Mouse (Mus musculus): ENCODE data around the gene Efhc1. TPM values are rescaled to one million over a fixed set of nuclear protein-coding genes. Genes with fewer than 3 reads are reported as not detected.

The Efhc1 gene
- polyA plus RNA-seq, 1 experiment from 2014 or later: 0.58 TPM

DNA sequence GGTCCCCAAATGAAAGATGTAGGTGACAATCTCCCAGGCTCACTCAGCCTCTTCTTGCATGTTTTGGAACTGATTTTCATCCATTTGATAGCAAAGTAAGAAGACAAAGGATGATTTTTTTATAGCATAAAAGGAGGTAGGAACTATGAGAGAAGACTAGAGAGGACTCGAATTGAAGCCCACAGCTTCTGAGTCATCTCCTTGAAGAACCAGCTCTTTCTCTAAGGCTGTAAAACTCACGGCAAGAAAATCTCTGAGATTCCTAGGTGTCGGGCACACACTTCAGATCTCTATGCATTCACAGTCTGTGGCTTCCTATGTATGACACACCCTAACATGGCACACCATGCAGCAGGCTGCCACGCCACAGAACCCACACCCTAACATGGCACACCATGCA, 77.6 kb downstream of the Efhc1 start:
- no peaks in the 10 kb centered on the region for H3K27me3 ChIP-seq (replicated peaks; ENCODE audit: control insufficient read depth, insufficient read depth, low read length)
- no peak for DNase-seq (ENCODE audit: low spot score)
- no peak overlapping the region for H3K4me2 ChIP-seq
- WGBS: 92% methylated on average over 4 of the region's 4 CpGs
- H3K9ac ChIP-seq (ENCODE audit: low read depth, low read length): no peak overlapping the region
- H3K4me3 ChIP-seq (ENCODE audit: low read depth, low read length): no peak overlapping the region
- H3K36me3 ChIP-seq (ENCODE audit: control insufficient read depth, insufficient read depth, low read length): no peaks in the 10 kb centered on the region
- peaks cover 3% of the 10 kb centered on the region; the same call in 1 of the 2 replicates for H3K4me1 ChIP-seq (replicated peaks; ENCODE audit: control insufficient read depth, insufficient read depth, low read length)
- no peak for ATAC-seq (replicated peaks; ENCODE audit: low FRiP score)
- H3K27ac ChIP-seq (ENCODE audit: low read depth, low read length): no peak overlapping the region
- H3K9me3 ChIP-seq (ENCODE audit: control insufficient read depth, low read length): no peaks in the 10 kb centered on the region

DNA sequence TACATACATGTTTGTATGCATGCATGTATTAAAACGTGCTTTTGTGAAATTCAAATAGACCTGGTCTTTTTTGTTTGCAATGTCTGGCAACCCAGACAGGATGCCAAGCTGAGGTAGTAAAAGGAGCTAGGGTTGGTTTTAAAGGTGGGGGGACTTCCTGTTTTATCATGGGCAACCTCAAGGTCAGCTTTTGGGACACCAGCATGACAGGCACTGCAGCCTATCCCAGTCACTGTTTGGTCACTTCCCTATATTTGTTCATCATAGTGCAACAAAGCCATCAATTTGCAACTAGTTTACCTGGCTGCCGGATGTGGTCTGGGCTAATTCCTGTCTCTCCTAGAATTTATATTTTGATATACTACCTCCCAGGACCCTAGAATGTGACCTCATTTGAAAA, 80.2 kb downstream of the Efhc1 start:
- Histone ChIP-seq H3K4me3 (ENCODE audit: low read depth, low read length) (no peak overlapping the region), H3K36me3 (ENCODE audit: control insufficient read depth, insufficient read depth, low read length) (no peaks in the 10 kb centered on the region), H3K9ac (ENCODE audit: low read depth, low read length) (no peak overlapping the region), H3K9me3 (ENCODE audit: control insufficient read depth, low read length) (no peaks in the 10 kb centered on the region), H3K4me2 (no peak overlapping the region), H3K4me1 (replicated peaks; ENCODE audit: control insufficient read depth, insufficient read depth, low read length) (no peaks in the 10 kb centered on the region), H3K27ac (ENCODE audit: low read depth, low read length) (no peak overlapping the region), H3K27me3 (replicated peaks; ENCODE audit: control insufficient read depth, insufficient read depth, low read length) (no peaks in the 10 kb centered on the region)
- ATAC-seq (replicated peaks; ENCODE audit: low FRiP score): no peak
- WGBS: 84% methylated on average over 2 of the region's 2 CpGs
- no peak for DNase-seq (ENCODE audit: low spot score)

DNA sequence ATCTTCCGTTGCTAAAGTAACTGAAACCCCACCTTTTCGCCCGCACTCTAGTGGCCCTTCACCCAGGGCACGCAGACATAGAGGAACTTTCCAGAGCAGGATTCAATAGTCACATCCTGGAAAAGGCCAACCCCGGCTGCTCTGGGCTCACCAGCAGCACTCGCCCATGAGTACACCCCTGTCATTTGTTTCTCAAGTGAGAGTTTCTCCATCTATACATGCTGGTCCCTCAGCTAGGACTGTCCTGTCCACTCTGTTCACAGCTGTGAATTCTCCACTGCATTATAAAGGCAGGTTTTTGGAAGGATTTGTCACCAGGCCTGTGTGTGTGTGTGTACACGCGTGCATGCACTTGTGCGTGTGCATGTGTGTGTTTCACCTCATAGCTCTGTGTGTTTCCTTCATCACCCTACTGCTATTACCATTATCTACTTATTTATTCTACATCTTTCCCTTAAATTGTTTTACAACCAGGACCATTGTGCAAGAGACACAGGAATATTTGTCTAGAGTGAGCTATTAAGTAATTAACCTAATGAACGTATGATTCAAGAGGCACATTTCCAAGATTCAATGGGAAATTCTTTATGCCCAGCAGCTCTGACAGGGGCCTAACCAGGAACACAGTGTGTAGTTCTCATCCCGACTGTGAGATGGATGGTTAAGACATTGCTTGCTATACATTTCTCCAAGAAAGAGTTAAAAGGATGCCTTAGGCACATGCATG, 81.8 kb downstream of the Efhc1 start:
- 85% methylated on average over 11 of the region's 11 CpGs for WGBS
- H3K9ac ChIP-seq (ENCODE audit: low read depth, low read length): no peak overlapping the region
- no peaks in the 10 kb centered on the region for H3K36me3 ChIP-seq (ENCODE audit: control insufficient read depth, insufficient read depth, low read length)
- DNase-seq (ENCODE audit: low spot score): no peak
- no peaks in the 10 kb centered on the region for H3K4me1 ChIP-seq (replicated peaks; ENCODE audit: control insufficient read depth, insufficient read depth, low read length)
- H3K9me3 ChIP-seq (ENCODE audit: control insufficient read depth, low read length): no peaks in the 10 kb centered on the region
- H3K27ac ChIP-seq (ENCODE audit: low read depth, low read length): no peak overlapping the region
- H3K27me3 ChIP-seq (replicated peaks; ENCODE audit: control insufficient read depth, insufficient read depth, low read length): no peaks in the 10 kb centered on the region
- no peak for ATAC-seq (replicated peaks; ENCODE audit: low FRiP score)
- no peak overlapping the region for H3K4me3 ChIP-seq (ENCODE audit: low read depth, low read length)
- no peak overlapping the region for H3K4me2 ChIP-seq

DNA sequence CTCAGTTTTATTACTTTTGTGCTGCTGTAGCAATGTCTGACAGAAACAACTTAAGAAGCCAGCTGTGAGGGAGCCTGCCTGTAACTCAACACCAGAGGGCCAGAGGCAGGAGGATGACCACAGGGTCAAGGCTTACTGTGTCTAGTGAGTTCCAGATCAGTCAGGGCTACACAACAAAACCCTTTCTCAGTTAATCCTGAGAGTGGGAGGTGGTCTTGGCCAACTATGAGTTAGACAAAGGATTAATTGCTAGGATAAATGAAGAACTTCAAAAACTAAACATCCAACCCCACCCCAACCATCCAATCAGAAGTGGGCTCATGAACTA, 82.3 kb downstream of the Efhc1 start:
- ATAC-seq (replicated peaks; ENCODE audit: low FRiP score) (no peak), DNase-seq (ENCODE audit: low spot score) (no peak)
- no peaks in the 10 kb centered on the region for H3K27me3 ChIP-seq (replicated peaks; ENCODE audit: control insufficient read depth, insufficient read depth, low read length)
- H3K9ac ChIP-seq (ENCODE audit: low read depth, low read length): no peak overlapping the region
- no peaks in the 10 kb centered on the region for H3K36me3 ChIP-seq (ENCODE audit: control insufficient read depth, insufficient read depth, low read length)
- H3K9me3 ChIP-seq (ENCODE audit: control insufficient read depth, low read length): no peaks in the 10 kb centered on the region
- no peaks in the 10 kb centered on the region for H3K4me1 ChIP-seq (replicated peaks; ENCODE audit: control insufficient read depth, insufficient read depth, low read length)
- H3K4me2 ChIP-seq: no peak overlapping the region
- no peak overlapping the region for H3K4me3 ChIP-seq (ENCODE audit: low read depth, low read length)
- no peak overlapping the region for H3K27ac ChIP-seq (ENCODE audit: low read depth, low read length)

DNA sequence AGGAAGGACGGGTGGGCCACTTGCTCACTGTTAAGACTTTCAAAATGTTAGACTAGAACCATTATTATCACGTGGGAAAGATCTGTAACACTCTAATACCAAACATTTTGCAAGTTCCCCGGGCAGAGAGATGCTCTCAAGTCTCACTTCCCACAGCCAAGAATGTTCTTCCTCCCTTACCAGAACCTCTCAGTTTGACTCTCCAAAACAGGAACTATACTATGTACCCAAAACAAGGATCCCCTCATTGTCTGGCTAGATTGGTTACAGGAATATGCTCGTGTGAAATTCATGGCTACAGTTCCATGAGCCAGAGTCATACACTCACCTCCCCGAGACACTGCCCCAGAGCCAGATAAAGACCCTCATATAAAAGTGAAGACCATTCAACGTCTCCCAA, 84.5 kb downstream of the Efhc1 start:
- DNase-seq (ENCODE audit: low spot score) (no peak), ATAC-seq (replicated peaks; ENCODE audit: low FRiP score) (no peak)
- Histone ChIP-seq H3K4me2 (no peak overlapping the region), H3K4me3 (ENCODE audit: low read depth, low read length) (no peak overlapping the region), H3K27me3 (replicated peaks; ENCODE audit: control insufficient read depth, insufficient read depth, low read length) (no peaks in the 10 kb centered on the region), H3K27ac (ENCODE audit: low read depth, low read length) (no peak overlapping the region), H3K9ac (ENCODE audit: low read depth, low read length) (no peak overlapping the region), H3K36me3 (ENCODE audit: control insufficient read depth, insufficient read depth, low read length) (no peaks in the 10 kb centered on the region), H3K4me1 (replicated peaks; ENCODE audit: control insufficient read depth, insufficient read depth, low read length) (no peaks in the 10 kb centered on the region), H3K9me3 (ENCODE audit: control insufficient read depth, low read length) (no peaks in the 10 kb centered on the region)
- 61% methylated on average over 6 of the region's 6 CpGs for WGBS

DNA sequence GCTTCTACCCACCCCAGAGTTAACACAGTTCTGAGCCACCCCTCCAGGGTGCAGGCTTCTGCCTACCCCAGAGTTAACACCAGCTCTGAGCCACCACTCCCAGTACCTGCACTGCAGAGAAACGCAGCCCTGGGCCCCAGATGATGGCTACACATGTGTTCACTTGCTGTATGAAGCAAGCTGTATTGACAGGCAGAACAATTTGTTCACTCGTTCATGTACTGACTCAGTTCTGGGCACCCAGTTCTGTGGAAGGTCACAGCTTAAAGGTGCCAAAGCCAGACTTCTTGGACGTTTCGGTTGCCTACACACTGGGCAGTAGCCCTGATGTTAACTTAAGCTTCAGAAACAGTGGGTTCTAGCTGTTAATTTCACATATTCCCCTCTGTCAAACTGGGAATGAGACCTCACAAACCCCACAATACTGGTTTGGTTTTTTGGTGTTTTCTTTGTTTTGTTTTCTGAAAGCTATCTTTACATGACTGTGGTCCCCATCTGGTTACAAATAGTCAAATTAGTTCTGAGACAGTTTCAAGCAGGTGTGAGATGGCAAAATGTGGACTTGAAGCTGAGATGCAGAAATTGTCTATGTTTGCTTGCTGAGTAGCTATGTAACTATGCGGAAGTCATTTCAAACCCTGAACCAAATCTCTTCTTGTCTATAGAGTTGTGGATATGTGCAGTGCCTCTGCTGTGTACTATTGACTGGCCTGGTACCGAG, 86.6 kb downstream of the Efhc1 start:
- Histone ChIP-seq H3K9me3 (ENCODE audit: control insufficient read depth, low read length) (no peaks in the 10 kb centered on the region), H3K4me3 (ENCODE audit: low read depth, low read length) (no peak overlapping the region), H3K27me3 (replicated peaks; ENCODE audit: control insufficient read depth, insufficient read depth, low read length) (no peaks in the 10 kb centered on the region), H3K4me2 (no peak overlapping the region), H3K27ac (ENCODE audit: low read depth, low read length) (no peak overlapping the region), H3K9ac (ENCODE audit: low read depth, low read length) (no peak overlapping the region), H3K4me1 (replicated peaks; ENCODE audit: control insufficient read depth, insufficient read depth, low read length) (no peaks in the 10 kb centered on the region), H3K36me3 (ENCODE audit: control insufficient read depth, insufficient read depth, low read length) (no peaks in the 10 kb centered on the region)
- ATAC-seq (replicated peaks; ENCODE audit: low FRiP score) (no peak), DNase-seq (ENCODE audit: low spot score) (no peak)
- 74% methylated on average over 6 of the region's 6 CpGs for WGBS

DNA sequence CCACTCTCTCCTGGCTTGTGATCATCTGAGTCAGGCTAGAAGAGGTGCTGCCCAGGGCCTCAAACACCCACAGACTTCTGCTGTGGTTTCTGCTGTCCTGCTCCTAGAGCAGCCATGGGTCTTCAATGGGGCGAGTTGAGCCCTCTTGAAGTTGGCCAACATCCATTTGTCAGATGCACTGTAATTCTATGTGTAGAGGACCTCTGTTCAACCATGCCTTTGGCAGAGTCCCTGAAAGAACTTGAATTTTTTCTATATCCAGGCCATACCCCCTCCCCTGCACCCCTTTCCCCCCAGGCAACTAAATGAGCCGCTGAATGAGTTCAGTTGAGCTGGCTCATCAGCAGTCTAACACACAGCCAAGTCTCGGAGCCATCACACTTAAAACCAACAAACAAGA, 88.1 kb downstream of the Efhc1 start:
- Histone ChIP-seq H3K9ac (ENCODE audit: low read depth, low read length) (no peak overlapping the region), H3K4me1 (replicated peaks; ENCODE audit: control insufficient read depth, insufficient read depth, low read length) (no peaks in the 10 kb centered on the region), H3K27ac (ENCODE audit: low read depth, low read length) (no peak overlapping the region), H3K9me3 (ENCODE audit: control insufficient read depth, low read length) (no peaks in the 10 kb centered on the region), H3K36me3 (ENCODE audit: control insufficient read depth, insufficient read depth, low read length) (no peaks in the 10 kb centered on the region), H3K27me3 (replicated peaks; ENCODE audit: control insufficient read depth, insufficient read depth, low read length) (no peaks in the 10 kb centered on the region), H3K4me3 (ENCODE audit: low read depth, low read length) (no peak overlapping the region), H3K4me2 (no peak overlapping the region)
- no peak for DNase-seq (ENCODE audit: low spot score)
- WGBS: 85% methylated on average over 3 of the region's 3 CpGs
- ATAC-seq (replicated peaks; ENCODE audit: low FRiP score): no peak

DNA sequence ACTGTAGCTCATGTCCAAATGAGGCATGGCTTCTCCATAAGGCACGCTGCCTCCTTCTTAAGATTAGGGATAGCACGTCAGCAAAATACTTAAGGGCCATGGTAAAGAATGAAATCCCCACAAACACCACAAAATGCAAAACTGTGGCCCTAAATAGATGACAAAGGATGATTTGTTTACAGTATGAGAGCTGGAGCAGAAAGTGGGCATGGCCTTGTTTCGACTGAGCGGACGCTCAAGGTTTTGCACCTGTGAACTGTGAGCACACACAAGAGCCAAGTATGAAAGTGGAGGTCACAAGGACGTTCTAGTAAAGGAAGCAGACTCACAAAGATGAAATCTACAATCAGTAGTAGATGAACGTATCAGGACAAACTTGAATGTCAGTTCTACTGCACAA, 88.7 kb downstream of the Efhc1 start:
- Histone ChIP-seq H3K9ac (ENCODE audit: low read depth, low read length) (no peak overlapping the region), H3K4me3 (ENCODE audit: low read depth, low read length) (no peak overlapping the region), H3K4me2 (no peak overlapping the region), H3K27ac (ENCODE audit: low read depth, low read length) (no peak overlapping the region), H3K36me3 (ENCODE audit: control insufficient read depth, insufficient read depth, low read length) (no peaks in the 10 kb centered on the region), H3K27me3 (replicated peaks; ENCODE audit: control insufficient read depth, insufficient read depth, low read length) (no peaks in the 10 kb centered on the region), H3K9me3 (ENCODE audit: control insufficient read depth, low read length) (no peaks in the 10 kb centered on the region), H3K4me1 (replicated peaks; ENCODE audit: control insufficient read depth, insufficient read depth, low read length) (no peaks in the 10 kb centered on the region)
- WGBS: 84% methylated on average over 7 of the region's 7 CpGs
- ATAC-seq (replicated peaks; ENCODE audit: low FRiP score): no peak
- no peak for DNase-seq (ENCODE audit: low spot score)
